Mouse (Mus musculus) gastrocnemius, adult 18-20 months (tissue): ENCODE results near the gene Kif5c. TPM values are rescaled to one million over a fixed set of nuclear protein-coding genes. Genes with fewer than 3 reads are reported as not detected.
A peak's percentile ranks its signal among the peaks of the same experiment; 100 is the strongest.

Source experiments
- DNase-seq: peaks from one replicate; pipeline ENCODE4 v3.0.0; 2021; ENCODE audit warnings: low spot score
- total RNA-seq, 2 experiments: library from RNA; stranded (reverse); gene quantifications; 2 replicates each; pipeline ENCODE4 v1.2.3; 2021

Gene Kif5c
- total RNA-seq, 2 experiments from 2014 or later = 0.40 to 0.68 TPM

GRCm38 (mm10) chr2:49744251-49745093 is 125.4 kb downstream of the Kif5c start:
- peak; percentile 30 for DNase-seq

GRCm38 (mm10) chr2:49745094-49745781 is 126.1 kb downstream of the Kif5c start:
- no peak for DNase-seq

DNA sequence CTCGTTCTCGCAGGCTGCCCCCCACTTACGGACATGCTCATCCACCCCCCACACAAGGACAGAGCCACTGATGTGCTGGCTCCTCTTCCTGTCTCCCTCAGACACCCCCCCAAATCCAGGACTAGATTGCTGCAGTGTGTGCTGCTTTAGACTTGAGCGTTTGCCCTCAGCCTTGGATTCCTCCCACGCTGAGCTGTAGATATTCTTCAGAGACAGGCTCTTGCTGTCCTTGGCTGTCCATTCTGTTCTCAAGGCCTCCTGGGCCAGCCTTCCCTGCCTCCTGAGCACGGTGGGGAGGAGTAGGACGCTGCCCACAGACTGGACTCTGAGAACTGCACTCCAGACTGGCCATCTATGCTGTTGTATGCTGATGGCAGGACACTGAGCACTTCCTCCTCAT is 127.8 kb downstream of the Kif5c start:
- no peak for DNase-seq

DNA sequence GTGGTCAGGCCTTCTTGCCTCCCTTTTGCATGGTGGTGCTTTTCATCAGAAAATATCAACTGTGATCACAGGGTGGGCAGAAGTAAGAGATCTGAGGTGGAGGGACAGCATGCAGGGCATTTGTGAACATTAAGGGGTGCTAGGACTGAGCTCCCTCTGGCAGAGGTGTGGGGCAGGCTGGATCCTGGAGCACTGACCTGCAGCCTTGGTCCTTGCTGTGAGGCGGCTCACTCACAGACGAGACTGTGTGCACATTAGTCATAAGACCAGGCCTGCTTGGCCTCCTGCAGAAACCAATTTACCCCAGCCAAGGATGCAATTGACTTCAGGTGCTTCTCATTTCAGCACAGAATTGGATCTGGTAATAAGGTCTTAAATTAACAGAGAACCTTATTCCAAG is 128.6 kb downstream of the Kif5c start:
- no peak for DNase-seq

DNA sequence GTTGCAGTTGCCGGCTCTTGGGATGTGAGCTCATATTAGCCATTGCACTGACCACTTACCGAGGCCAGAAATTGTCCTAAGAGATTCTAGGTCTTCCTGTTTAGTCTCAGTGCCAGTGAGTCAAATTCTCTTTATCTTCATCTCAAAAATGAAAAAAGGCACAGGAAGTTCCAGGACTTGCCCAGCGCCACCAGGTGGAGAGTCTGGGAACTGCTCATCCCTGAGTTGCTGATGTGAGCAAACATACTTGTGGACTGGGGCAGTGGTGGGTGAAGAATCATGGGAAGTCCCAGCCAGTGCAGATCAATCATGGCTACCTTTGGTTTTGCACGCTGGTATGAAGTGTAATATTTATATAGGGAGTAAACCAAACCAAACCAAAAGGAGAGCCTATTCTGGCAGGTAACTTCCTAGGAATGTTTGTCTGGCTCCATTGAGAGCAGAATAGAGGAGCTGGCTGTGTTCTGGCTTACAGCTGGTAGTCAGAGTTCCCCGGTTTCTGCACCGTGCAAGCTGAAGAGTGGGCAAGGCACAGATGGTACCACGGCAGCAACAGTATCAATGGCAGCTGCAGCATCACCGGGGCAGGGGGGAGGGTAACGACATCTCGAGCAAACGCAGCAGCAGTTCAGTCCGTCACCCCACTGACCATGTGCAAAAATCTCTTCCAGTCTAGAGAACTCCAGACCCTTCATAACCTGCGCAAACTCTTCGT is 129.7 kb downstream of the Kif5c start:
- no peak for DNase-seq

DNA sequence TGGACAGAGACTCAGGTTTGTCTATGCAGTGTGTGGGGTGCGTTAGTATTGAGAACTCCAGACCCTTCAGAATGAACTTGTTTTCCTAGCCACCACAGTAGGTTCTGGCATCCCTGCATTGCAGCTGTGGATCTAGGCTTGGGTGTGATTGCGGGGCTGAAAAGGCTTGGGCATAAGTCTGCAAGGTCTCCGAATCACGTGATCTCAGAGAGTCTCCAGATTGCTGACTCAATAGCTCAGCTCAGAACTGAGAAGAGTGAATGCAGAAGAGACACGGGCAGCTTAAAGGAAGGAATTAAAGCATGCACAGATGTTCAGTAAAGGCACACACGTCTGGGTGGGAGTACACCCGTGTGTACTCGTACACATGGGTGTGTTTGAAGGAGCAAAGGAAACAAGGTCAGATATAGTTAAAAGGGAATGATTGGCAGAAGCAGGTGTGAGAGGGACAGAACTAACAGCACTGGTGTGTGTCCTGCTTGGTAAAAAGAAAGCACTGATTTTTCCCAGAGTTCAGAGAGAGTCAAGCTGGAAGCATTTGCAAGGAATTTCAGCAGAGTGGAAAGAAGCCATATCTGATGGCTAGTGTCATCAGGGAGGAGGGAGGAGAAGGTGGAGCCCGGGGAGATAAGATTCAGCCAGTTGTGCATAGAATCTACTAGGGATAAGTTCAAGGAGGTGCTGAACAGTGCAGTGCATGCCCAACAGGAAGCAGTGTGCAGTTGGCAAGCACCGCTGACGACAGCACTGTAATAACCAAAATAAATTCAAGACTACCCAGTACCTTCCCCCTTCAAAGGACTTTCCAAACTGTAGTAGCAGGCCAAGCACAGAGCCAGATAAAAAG is 130.9 kb downstream of the Kif5c start:
- no peak for DNase-seq

DNA sequence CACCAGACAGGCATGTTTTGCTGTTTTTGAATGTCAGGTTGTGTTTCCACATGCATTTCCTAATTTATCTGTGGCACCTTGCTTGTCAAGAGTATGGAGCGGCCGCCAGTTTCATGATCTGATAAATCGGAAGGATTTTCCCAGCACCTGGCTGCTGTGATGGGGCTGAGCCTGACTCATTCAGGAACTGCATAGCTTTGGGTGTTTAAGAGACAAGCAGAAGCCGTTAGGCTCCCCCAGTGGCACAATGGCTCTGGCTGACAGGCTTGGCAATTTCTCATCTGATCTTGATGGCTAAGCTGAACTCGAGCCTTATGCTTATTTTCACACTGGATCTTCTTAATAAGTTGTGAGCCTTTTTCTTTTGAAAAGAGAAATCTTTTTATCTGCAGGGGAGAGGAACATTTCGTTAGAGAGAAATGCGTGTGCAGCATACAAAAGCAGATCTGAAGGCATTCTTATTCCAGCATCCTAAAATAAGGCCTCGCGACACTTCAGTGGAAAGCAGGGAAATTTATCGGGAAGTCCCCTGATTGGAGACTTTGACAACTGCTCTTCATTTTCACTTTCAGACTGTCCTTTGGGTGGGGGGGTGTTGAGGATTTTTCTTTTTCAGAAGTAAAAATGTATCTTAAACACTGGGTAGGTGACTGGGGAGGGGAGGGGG is 132.6 kb downstream of the Kif5c start:
- DNase-seq = no peak

GRCm38 (mm10) chr2:49752211-49752607 is 133.1 kb downstream of the Kif5c start:
- no peak for DNase-seq

GRCm38 (mm10) chr2:49753062-49753461 is 134.0 kb downstream of the Kif5c start:
- DNase-seq = no peak

DNA sequence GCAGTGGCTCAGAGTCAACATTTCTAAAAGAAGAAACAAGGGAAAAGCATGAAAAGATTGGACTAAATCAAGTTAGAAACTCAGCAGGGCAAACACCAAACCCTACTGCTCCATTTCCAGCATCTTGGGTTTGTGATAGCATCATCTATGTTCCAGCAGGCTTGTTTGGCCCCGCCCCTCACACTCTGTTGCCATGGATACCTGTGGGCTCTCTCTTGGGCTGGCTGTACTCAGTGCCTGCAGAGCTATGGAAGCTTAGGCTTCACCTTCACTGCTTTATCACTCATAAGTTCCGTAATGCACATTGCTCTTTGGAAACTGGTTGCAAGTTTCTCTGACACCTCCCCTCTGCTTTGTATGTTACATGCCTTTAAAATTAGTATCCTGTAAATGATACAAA is 136.0 kb downstream of the Kif5c start:
- no peak for DNase-seq

- DNase-seq = no peak
Observed at GRCm38 (mm10) chr2:49757616-49758015, 138.5 kb downstream of the Kif5c start.

DNA sequence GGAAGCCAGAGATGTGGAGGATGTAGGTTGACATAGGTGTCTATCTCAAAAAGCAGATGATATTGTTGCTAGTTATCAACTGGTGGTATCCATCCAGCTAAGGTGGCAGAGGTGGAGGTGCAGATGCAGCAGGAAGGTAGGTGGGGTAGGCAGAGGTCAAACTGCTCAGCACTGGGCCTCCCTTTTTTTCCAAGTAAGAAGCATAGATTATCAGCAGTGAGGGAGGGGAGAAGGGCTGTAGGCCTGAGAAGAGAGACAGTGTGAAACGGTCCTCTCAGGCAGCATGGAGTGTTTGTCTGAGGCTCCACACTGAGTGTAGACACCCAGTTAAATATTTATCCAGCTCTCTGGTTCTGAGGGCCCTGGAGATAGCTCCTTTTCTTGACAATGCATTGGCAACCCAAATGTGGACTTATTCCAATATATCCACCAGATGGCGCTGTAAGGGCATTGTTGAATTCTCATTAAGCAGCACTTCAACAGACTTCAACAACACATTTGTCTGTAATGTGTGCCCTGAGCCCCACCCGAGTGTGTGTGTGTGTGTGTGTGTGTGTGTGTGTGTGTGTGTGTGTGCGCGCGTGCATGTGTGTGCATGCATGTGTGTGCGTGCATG is 145.3 kb downstream of the Kif5c start:
- peak; percentile 39 for DNase-seq

GRCm38 (mm10) chr2:49768916-49769315 is 149.8 kb downstream of the Kif5c start:
- no peak for DNase-seq

DNA sequence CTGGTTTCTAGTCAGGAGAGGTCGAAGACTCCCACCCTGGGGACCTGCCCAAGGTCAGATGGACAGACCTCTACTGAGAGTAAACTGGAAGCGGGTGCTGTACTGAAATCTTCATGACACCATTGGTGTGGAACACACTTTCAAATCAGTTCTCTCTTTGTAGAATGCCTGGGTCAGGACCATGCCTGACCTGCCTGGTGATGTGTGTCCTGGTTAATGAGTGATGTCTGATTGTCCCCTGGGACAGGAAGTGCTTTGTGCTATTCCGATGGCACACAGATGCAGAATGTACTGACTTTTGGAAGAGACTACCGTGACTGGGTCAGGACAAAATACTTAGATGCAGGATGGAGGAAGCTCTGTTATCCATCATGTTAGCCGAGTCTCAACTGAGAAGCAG is 151.3 kb downstream of the Kif5c start:
- DNase-seq = no peak

DNA sequence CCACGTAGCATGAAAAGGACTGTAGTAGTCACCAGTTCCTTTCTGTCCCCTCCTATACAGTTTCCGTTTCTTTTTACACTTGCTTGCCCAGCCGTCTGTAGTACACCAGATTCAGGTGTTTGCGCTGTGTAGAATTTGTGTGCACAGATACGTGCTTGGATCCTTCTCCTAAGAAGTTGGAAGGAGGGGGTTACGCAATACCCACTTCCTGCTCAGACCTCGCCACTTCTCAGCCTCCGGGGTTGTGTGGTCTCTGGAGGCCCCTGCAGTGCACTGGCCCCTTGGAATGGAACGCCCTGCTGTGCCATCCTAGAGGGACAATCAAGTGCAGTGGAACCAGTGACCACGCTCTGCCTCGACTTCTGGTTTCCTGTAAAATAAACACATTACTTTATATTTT is 152.1 kb downstream of the Kif5c start:
- no peak for DNase-seq

- DNase-seq = no peak
Observed at GRCm38 (mm10) chr2:49773194-49773931, 154.3 kb downstream of the Kif5c start.

DNA sequence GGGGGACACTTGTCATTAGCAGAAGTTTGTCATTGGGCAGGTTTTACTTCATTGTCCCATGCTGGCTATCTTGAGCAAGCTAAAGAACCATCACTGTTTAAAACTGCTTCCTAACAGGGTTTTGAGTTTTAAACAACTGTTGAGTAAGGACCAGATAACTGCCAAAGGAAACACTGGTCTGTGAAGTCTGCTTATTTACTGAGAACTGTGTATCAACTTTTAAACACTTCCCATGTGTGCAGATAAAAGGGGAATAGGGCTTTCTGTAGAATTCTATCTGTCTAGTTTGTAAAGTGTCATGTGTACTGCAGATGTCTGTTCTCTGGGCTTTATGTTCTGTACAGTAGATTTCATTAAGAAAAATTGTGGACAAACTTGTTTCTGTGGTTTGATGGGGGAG is 155.1 kb downstream of the Kif5c start:
- no peak for DNase-seq

DNA sequence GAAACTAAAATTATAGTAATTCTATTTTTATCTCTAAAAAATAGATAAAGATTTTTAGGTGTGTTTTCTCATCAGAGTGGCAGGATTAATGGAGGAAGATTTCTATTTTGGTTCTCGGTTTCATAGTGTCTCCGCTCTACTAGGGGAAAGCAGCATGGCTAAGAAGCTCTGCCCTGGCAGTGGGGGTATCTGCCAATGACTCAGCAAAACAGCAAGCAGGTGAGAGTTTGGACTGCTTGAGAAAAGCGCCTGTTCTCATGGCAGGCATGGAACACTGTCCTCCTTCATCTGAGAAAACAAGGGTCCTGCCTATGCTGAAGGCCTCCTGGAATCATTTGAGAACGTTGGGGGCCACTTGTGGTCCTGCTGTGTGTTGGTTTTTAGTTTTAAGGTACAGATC is 156.1 kb downstream of the Kif5c start:
- no peak for DNase-seq

- no peak for DNase-seq
Observed at GRCm38 (mm10) chr2:49775735-49776134, 156.6 kb downstream of the Kif5c start.

DNA sequence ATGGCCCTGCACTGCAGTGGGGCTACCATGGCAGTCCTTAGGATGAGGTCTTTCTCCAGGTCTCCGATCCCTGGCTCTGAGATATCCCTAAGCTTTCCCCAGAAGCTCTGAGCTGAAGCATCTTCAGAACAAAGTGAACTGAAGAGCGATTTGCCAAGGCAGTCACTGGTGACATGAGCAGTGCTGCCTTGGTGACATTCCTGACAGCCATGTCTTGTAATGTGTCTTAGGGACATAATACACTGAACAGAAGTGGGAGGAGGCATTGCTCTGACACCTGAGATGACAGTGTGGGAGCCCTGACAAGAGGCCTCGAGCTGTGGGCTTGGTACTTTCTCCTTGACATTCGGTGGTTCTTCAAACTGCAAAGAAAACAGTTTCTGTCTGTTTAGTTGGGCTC is 157.3 kb downstream of the Kif5c start:
- DNase-seq = no peak
